Mouse (Mus musculus) heart, embryonic 13.5 days (tissue): ENCODE measurements around the gene Mapkapk5. TPM values are rescaled to one million over a fixed set of nuclear protein-coding genes. Genes with fewer than 3 reads are reported as not detected.

Source experiments
- ATAC-seq: fragments of 200-750 bp; cut with Nextera tagmentation; 2 replicates; pipeline ENCODE4 v1.8.0; 2017; ENCODE audit warnings: moderate TSS enrichment; ENCODE audit not compliant: insufficient number of reproducible peaks, low FRiP score, low TSS enrichment; ENCODE audit errors: extremely low read depth
- H3K27ac ChIP-seq: fragments of 300-500 bp; sonication (generic); replicated peaks from 2 replicates; pipeline ENCODE4 v1.5.1; 2015; ENCODE audit warnings: moderate library complexity, mild to moderate bottlenecking, inconsistent platforms
- H3K27me3 ChIP-seq: fragments of 300-500 bp; sonication (generic); replicated peaks from 2 replicates; pipeline ENCODE4 v1.6.1; 2015; ENCODE audit warnings: mild to moderate bottlenecking, inconsistent platforms
- H3K36me3 ChIP-seq: fragments of 300-500 bp; sonication (generic); 2 replicates; pipeline ENCODE4 v1.6.1; 2015; ENCODE audit warnings: mild to moderate bottlenecking, inconsistent platforms
- H3K4me1 ChIP-seq: fragments of 300-500 bp; sonication (generic); 2 replicates; pipeline ENCODE4 v1.6.1; 2015; ENCODE audit warnings: inconsistent platforms
- H3K4me2 ChIP-seq: fragments of 300-500 bp; sonication (generic); 2 replicates; pipeline ENCODE4 v1.6.1; 2015; ENCODE audit warnings: inconsistent platforms, mild to moderate bottlenecking, moderate library complexity
- H3K4me3 ChIP-seq: fragments of 300-500 bp; sonication (generic); 2 replicates; pipeline ENCODE4 v1.5.1; 2015; ENCODE audit warnings: moderate library complexity, mild to moderate bottlenecking, inconsistent platforms
- H3K9ac ChIP-seq: fragments of 300-500 bp; sonication (generic); 2 replicates; pipeline ENCODE4 v1.6.1; 2015; ENCODE audit warnings: inconsistent platforms, mild to moderate bottlenecking, moderate library complexity
- H3K9me3 ChIP-seq: fragments of 300-500 bp; sonication (generic); 2 replicates; pipeline ENCODE4 v1.6.1; 2016; ENCODE audit warnings: inconsistent platforms
- WGBS: fragments of 180-500 bp; shearing (Covaris S2); methylation state at CpG from one replicate; pipeline ENCODE4 v1.1.7; 2015; ENCODE audit warnings: mixed read lengths; 5-methylcytosine and 5-hydroxymethylcytosine counted together
- polyA plus RNA-seq: library from polyadenylated mRNA; unstranded; fragments of >200 nt; fragmentation: Nextera tagmentation; extraction: Ambion mirVana; gene quantifications from 2 replicates; pipeline ENCODE4 v1.2.1, GENCODE M21; 2015

Gene Mapkapk5
- polyA plus RNA-seq, 1 experiment from 2014 or later, result 31.7 TPM

- WGBS, result 29% methylated on average over 3 of the region's 3 CpGs
- Histone ChIP-seq H3K4me1 (no peaks in the 10 kb centered on the region), H3K27me3 (no peaks in the 10 kb centered on the region), H3K9me3 (no peaks in the 10 kb centered on the region), H3K27ac (no peak overlapping the region), H3K4me2 (no peak overlapping the region), H3K4me3 (no peak overlapping the region), H3K36me3 (no peaks in the 10 kb centered on the region), H3K9ac (no peak overlapping the region)
- no peak for ATAC-seq
Observed at GRCm38 (mm10) chr5:121477680-121478079, 68.0 kb downstream of the Mapkapk5 start.

- no peak for ATAC-seq
- no peak overlapping the region for H3K27ac ChIP-seq
- 74% methylated on average over 1 of the region's 1 CpGs for WGBS
Observed at GRCm38 (mm10) chr5:121476040-121476439, 69.7 kb downstream of the Mapkapk5 start.

More at GRCm38 (mm10) chr5:121476040-121476439, 69.7 kb downstream of the Mapkapk5 start:
- no peak overlapping the region for H3K9ac ChIP-seq
- H3K4me3 ChIP-seq, result no peak overlapping the region
- H3K36me3 ChIP-seq, result no peaks in the 10 kb centered on the region
- no peaks in the 10 kb centered on the region for H3K9me3 ChIP-seq
- no peaks in the 10 kb centered on the region for H3K4me1 ChIP-seq
- no peaks in the 10 kb centered on the region for H3K27me3 ChIP-seq
- no peak overlapping the region for H3K4me2 ChIP-seq

Other genes with a start within 250 kb of the Mapkapk5 start
- gene Trafd1, start 160.3 kb downstream of the Mapkapk5 start, polyA plus RNA-seq, result 69.5 and 76.5 TPM in 2 replicates
- 30.4 and 34.7 TPM in 2 replicates for gene Naa25, start 148.0 kb downstream of the Mapkapk5 start, polyA plus RNA-seq
- gene Tmem116, start 94.0 kb downstream of the Mapkapk5 start, polyA plus RNA-seq, result 3.9 TPM in 2 replicates
- 146 and 160 TPM in 2 replicates for gene Erp29, start 93.4 kb downstream of the Mapkapk5 start, polyA plus RNA-seq
- 0.09 TPM in 1 of 2 replicates, not detected in the other for gene Adam1b, start 42.5 kb downstream of the Mapkapk5 start, polyA plus RNA-seq
- 1.2 and 1.3 TPM in 2 replicates for gene Adam1a, start 423 bp downstream of the Mapkapk5 start, polyA plus RNA-seq
- not detected in 2 replicates for gene Gm42878, start 423 bp downstream of the Mapkapk5 start, polyA plus RNA-seq
- gene Aldh2, start 47.9 kb upstream of the Mapkapk5 start, polyA plus RNA-seq, result 70.7 and 71.8 TPM in 2 replicates
- gene Acad12, start 73.0 kb upstream of the Mapkapk5 start, polyA plus RNA-seq, result 5.1 and 6.8 TPM in 2 replicates
- 1.7 TPM in 2 replicates for gene Acad10, start 114.6 kb upstream of the Mapkapk5 start, polyA plus RNA-seq
- gene Brap, start 114.7 kb upstream of the Mapkapk5 start, polyA plus RNA-seq, result 24.4 and 25.0 TPM in 2 replicates
- gene Atxn2, start 165.4 kb upstream of the Mapkapk5 start, polyA plus RNA-seq, result 35.4 and 39.6 TPM in 2 replicates